In genomic region chr10:109056500-109056899, GRCm38 (mm10) we compare ENCODE assay signal across 19 mouse cellular contexts. TPM values are rescaled to one million over a fixed set of nuclear protein-coding genes. Genes with fewer than 3 reads are reported as not detected.
DNase-seq lines count a peak whose midpoint lies in the region; ATAC-seq lines count a peak whose summit lies in the region.
"Had no signal": no experiment of that assay in that cellular context is flagged by ENCODE, and none has a peak within 500 bp of the region (broad histone marks: within the 10 kb centered on the region; RNA-seq: fewer than 3 reads in every experiment).

No protein-coding gene starts in this region.

- DNase-seq in frontal cortex, postnatal 14 days (ENCODE audit: low spot score in 2 of 2) = no peak
- peak; percentile 51 to 57 for DNase-seq in left cerebral cortex, adult 18-20 months (ENCODE audit: low spot score in 2 of 2)
- no peak for DNase-seq in left cerebral cortex, postnatal 10 days (ENCODE audit: extremely low spot score in 1 of 2, low spot score in 2 of 2)
- DNase-seq in brain, adult 2 months (ENCODE audit: low read depth, low spot score) = peak; percentile 84
- DNase-seq in left cerebral cortex, postnatal 36 days (ENCODE audit: low spot score in 2 of 2) = peak; percentile 33 to 45
- no peak for DNase-seq in cerebellum, postnatal 4 days (ENCODE audit: low spot score in 2 of 2)
- DNase-seq: adrenal gland, postnatal 10 days; B cell, adult 2 months; cerebellum, adult 11-12 months; cerebellum, adult 9-10 months; cerebellum, postnatal 25 days; gastrocnemius, postnatal 36 days; heart, adult 11 months; heart, postnatal 10 days; heart, postnatal 4 days had no signal

- peak; percentile 94 for ATAC-seq in frontal cortex, adult (ENCODE audit: low TSS enrichment)
- ATAC-seq: CD4-positive, CD25-positive, alpha-beta regulatory T cell, adult 4 months; forebrain, embryonic 16.5 days; hindbrain, embryonic 16.5 days had no signal

- intact Hi-C loops in left cerebral cortex, postnatal 10 days (cut with DNase I) = no loop called here
- intact Hi-C loops in left cerebral cortex, postnatal 36 days (cut with DNase I) = no loop called here

RNA-seq across cellular contexts. Expression of gene Syt1, which starts 45.7 kb away (rescaled TPM):
- 1,000 to 10,000 TPM; 1,148 to 1,163 TPM for total RNA-seq in left cerebral cortex, adult 18-20 months (2021)
- total RNA-seq in left cerebral cortex, postnatal 10 days (2021) = 100 to 1,000 TPM; 932 TPM
- total RNA-seq in left cerebral cortex, postnatal 36 days (2021) = 1,000 to 10,000 TPM; 1,175 to 1,261 TPM
- total RNA-seq: gastrocnemius, postnatal 36 days had no signal

Comparison
In these comparisons a context has a peak if more than half of its experiments do, and no peak if none do; other contexts are left out.
1. DNase-seq: peak in left cerebral cortex, adult 18-20 months (2 of 2), brain, adult 2 months (single experiment) and left cerebral cortex, postnatal 36 days (2 of 2); none in frontal cortex, postnatal 14 days (0 of 2), left cerebral cortex, postnatal 10 days (0 of 2) and cerebellum, postnatal 4 days (0 of 2).